ENCODE assay signal across 16 mouse cellular contexts in the genomic region with DNA sequence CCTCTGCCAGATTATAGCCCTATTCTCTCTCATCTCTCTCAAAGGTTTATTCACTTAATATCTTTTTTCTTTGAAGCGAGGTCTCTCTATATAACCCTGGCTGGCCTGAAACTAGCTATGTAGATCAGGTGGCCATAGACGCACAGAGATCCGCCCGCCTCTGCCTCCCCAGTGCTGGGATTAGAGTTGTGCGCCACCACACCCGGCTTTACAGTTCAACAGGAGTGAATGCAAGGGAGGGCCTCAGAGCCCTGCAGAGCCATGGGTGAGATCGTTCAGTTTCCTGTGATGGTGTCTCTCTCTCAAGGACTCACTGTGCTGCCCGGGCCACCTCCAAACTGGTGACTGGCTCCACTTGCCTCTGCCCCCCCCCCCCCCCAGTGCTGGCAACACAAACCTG. TPM values are rescaled to one million over a fixed set of nuclear protein-coding genes. Genes with fewer than 3 reads are reported as not detected.
DNase-seq lines count a peak whose midpoint lies in the region; ATAC-seq and TF ChIP-seq lines count a peak whose summit lies in the region.
"Had no signal": no experiment of that assay in that cellular context is flagged by ENCODE, and none has a peak within 500 bp of the region (broad histone marks: within the 10 kb centered on the region; RNA-seq: fewer than 3 reads in every experiment).

No protein-coding gene starts in this region.

- H3K27ac ChIP-seq in gastrocnemius, adult 2 months = peak overlapping the region; percentile 90
- peak overlapping the region; percentile 70; the same call in 1 of the 2 replicates for H3K27ac ChIP-seq in hindbrain, postnatal 0 days
- H3K27ac ChIP-seq in hindbrain, embryonic 14.5 days = no peak overlapping the region
- H3K27ac ChIP-seq in liver, postnatal 0 days (ENCODE audit: low read depth) = peak overlapping the region; percentile 81
- H3K27ac ChIP-seq in liver, embryonic 11.5 days (ENCODE audit: low read depth, low read length) = no peak overlapping the region
- H3K27ac ChIP-seq in stomach, postnatal 0 days (replicated peaks) = peak overlapping the region; percentile 14; the same call in 1 of the 2 replicates
- H3K27ac ChIP-seq: forebrain, embryonic 15.5 days; liver, embryonic 14.5 days; neural tube, embryonic 13.5 days had no signal

- DNase-seq in gastrocnemius, adult 2 months = no peak
- no peak for DNase-seq in gastrocnemius, postnatal 4 days (ENCODE audit: low spot score in 2 of 2)
- no peak for DNase-seq in hindbrain, postnatal 0 days (ENCODE audit: low spot score)
- DNase-seq in hindbrain, embryonic 14.5 days (ENCODE audit: low spot score) = no peak
- DNase-seq in liver, postnatal 0 days = no peak
- no peak for DNase-seq in liver, embryonic 11.5 days (ENCODE audit: low spot score)
- DNase-seq in stomach, postnatal 0 days (ENCODE audit: low spot score) = peak; percentile 27
- no peak for DNase-seq in layer of hippocampus, postnatal 14 days (ENCODE audit: low spot score in 2 of 2)
- DNase-seq: right cerebral cortex, postnatal 4 days; thymus, postnatal 14 days had no signal

- no peaks in the 10 kb centered on the region for H3K9me3 ChIP-seq in hindbrain, postnatal 0 days (ENCODE audit: low read length)
- no peaks in the 10 kb centered on the region for H3K9me3 ChIP-seq in hindbrain, embryonic 14.5 days (ENCODE audit: control insufficient read depth, low read length)
- H3K9me3 ChIP-seq in liver, postnatal 0 days (ENCODE audit: low read length) = no peaks in the 10 kb centered on the region
- no peaks in the 10 kb centered on the region for H3K9me3 ChIP-seq in liver, embryonic 11.5 days (ENCODE audit: control insufficient read depth, low read length)
- no peaks in the 10 kb centered on the region for H3K9me3 ChIP-seq in stomach, postnatal 0 days (ENCODE audit: control insufficient read depth, low read length)
- H3K9me3 ChIP-seq: forebrain, embryonic 15.5 days; neural tube, embryonic 13.5 days had no signal

- H3K4me3 ChIP-seq in gastrocnemius, adult 2 months = no peak overlapping the region
- no peak overlapping the region for H3K4me3 ChIP-seq in hindbrain, postnatal 0 days (ENCODE audit: low read length)
- no peak overlapping the region for H3K4me3 ChIP-seq in hindbrain, embryonic 14.5 days (replicated peaks; ENCODE audit: low read length)
- no peak overlapping the region for H3K4me3 ChIP-seq in liver, postnatal 0 days (ENCODE audit: low read depth, low read length)
- no peak overlapping the region for H3K4me3 ChIP-seq in liver, embryonic 11.5 days (ENCODE audit: low read depth, low read length)
- no peak overlapping the region for H3K4me3 ChIP-seq in stomach, postnatal 0 days (ENCODE audit: low read depth, low read length)
- H3K4me3 ChIP-seq: erythroblast, embryonic 14.5 days; forebrain, embryonic 15.5 days; neural tube, embryonic 13.5 days had no signal

- peaks cover 25% of the 10 kb centered on the region for H3K36me3 ChIP-seq in hindbrain, postnatal 0 days (ENCODE audit: insufficient read depth, low read length)
- H3K36me3 ChIP-seq in hindbrain, embryonic 14.5 days (replicated peaks; ENCODE audit: control insufficient read depth, insufficient read depth) = peaks cover 43% of the 10 kb centered on the region
- H3K36me3 ChIP-seq in liver, postnatal 0 days (replicated peaks; ENCODE audit: insufficient read depth, low read length) = peaks cover 22% of the 10 kb centered on the region
- peaks cover 11% of the 10 kb centered on the region; the same call in 1 of the 2 replicates for H3K36me3 ChIP-seq in liver, embryonic 11.5 days (ENCODE audit: control insufficient read depth, insufficient read depth, low read length)
- H3K36me3 ChIP-seq in stomach, postnatal 0 days (ENCODE audit: control insufficient read depth, insufficient read depth, low read length) = peaks cover 17% of the 10 kb centered on the region

- H3K27me3 ChIP-seq in hindbrain, postnatal 0 days (ENCODE audit: insufficient read depth, low read length) = no peaks in the 10 kb centered on the region
- no peaks in the 10 kb centered on the region for H3K27me3 ChIP-seq in hindbrain, embryonic 14.5 days (ENCODE audit: control insufficient read depth, insufficient read depth, low read length)
- no peaks in the 10 kb centered on the region for H3K27me3 ChIP-seq in liver, postnatal 0 days (ENCODE audit: insufficient read depth, low read length)
- no peaks in the 10 kb centered on the region for H3K27me3 ChIP-seq in liver, embryonic 11.5 days (replicated peaks; ENCODE audit: control insufficient read depth, insufficient read depth, low read length)
- no peaks in the 10 kb centered on the region for H3K27me3 ChIP-seq in stomach, postnatal 0 days (ENCODE audit: control insufficient read depth, insufficient read depth, low read length)
- H3K27me3 ChIP-seq: forebrain, embryonic 15.5 days; neural tube, embryonic 13.5 days; Patski had no signal

- TF ChIP-seq CTCF in gastrocnemius, adult 2 months (IDR thresholded peaks at IDR 0.05) = no peak
- no peak for TF ChIP-seq CTCF in hindbrain, postnatal 0 days (IDR thresholded peaks at IDR 0.05; ENCODE audit: low read depth)
- no peak for TF ChIP-seq CTCF in liver, postnatal 0 days (IDR thresholded peaks at IDR 0.05; ENCODE audit: low read depth)
- no peak for TF ChIP-seq CTCF in stomach, postnatal 0 days (IDR thresholded peaks at IDR 0.05; ENCODE audit: low read depth)

- H3K4me2 ChIP-seq in hindbrain, postnatal 0 days (ENCODE audit: low read depth, low read length) = no peak overlapping the region
- H3K4me2 ChIP-seq in hindbrain, embryonic 14.5 days (replicated peaks) = no peak overlapping the region
- H3K4me2 ChIP-seq in liver, postnatal 0 days (ENCODE audit: low read depth, low read length) = no peak overlapping the region
- no peak overlapping the region for H3K4me2 ChIP-seq in liver, embryonic 11.5 days
- H3K4me2 ChIP-seq in stomach, postnatal 0 days (replicated peaks; ENCODE audit: low read depth) = no peak overlapping the region
- H3K4me2 ChIP-seq: forebrain, embryonic 15.5 days; neural tube, embryonic 13.5 days had no signal

- ATAC-seq in hindbrain, postnatal 0 days = 0 out of 2 replicates have a peak, but pooled peaks have one; percentile 1
- ATAC-seq in hindbrain, embryonic 14.5 days (ENCODE audit: low FRiP score) = no peak
- peak; percentile 11; the same call in 1 of the 2 replicates for ATAC-seq in liver, postnatal 0 days
- no peak for ATAC-seq in liver, embryonic 11.5 days (replicated peaks; ENCODE audit: low FRiP score)
- no peak for ATAC-seq in stomach, postnatal 0 days (ENCODE audit: low FRiP score, low TSS enrichment)
- ATAC-seq: forebrain, embryonic 15.5 days had no signal

- intact Hi-C loops in gastrocnemius, adult 2 months (cut with DNase I) = no loop called here

- 92% methylated on average over 8 of the region's 8 CpGs for WGBS in hindbrain, postnatal 0 days
- WGBS in hindbrain, embryonic 14.5 days = 91% methylated on average over 8 of the region's 8 CpGs
- WGBS in liver, postnatal 0 days (ENCODE audit: insufficient replicate concordance) = 80% methylated on average over 8 of the region's 8 CpGs
- 83% methylated on average over 8 of the region's 8 CpGs for WGBS in liver, embryonic 11.5 days
- 84% methylated on average over 8 of the region's 8 CpGs for WGBS in stomach, postnatal 0 days

- TF ChIP-seq EP300 in liver, postnatal 0 days (IDR thresholded peaks at IDR 0.05; ENCODE audit: low read depth) = no peak
- TF ChIP-seq EP300 in stomach, postnatal 0 days (optimal IDR thresholded peaks at IDR 0.05) = no peak

- H3K4me1 ChIP-seq in hindbrain, postnatal 0 days (ENCODE audit: insufficient read depth, low read length) = 0 out of 2 replicates have a peak, but pooled peaks cover 2% of the 10 kb centered on the region
- H3K4me1 ChIP-seq in hindbrain, embryonic 14.5 days (replicated peaks; ENCODE audit: control insufficient read depth, insufficient read depth, low read length) = no peaks in the 10 kb centered on the region
- peaks cover 10% of the 10 kb centered on the region for H3K4me1 ChIP-seq in liver, postnatal 0 days (ENCODE audit: insufficient read depth)
- no peaks in the 10 kb centered on the region; the same call in 1 of the 2 replicates for H3K4me1 ChIP-seq in liver, embryonic 11.5 days (replicated peaks; ENCODE audit: control insufficient read depth, insufficient read depth, low read length)
- no peaks in the 10 kb centered on the region for H3K4me1 ChIP-seq in stomach, postnatal 0 days (replicated peaks; ENCODE audit: control insufficient read depth, insufficient read depth)
- H3K4me1 ChIP-seq: forebrain, embryonic 15.5 days had no signal

- H3K9ac ChIP-seq in hindbrain, postnatal 0 days (replicated peaks; ENCODE audit: low read length) = no peak overlapping the region
- no peak overlapping the region for H3K9ac ChIP-seq in hindbrain, embryonic 14.5 days
- no peak overlapping the region for H3K9ac ChIP-seq in liver, postnatal 0 days (replicated peaks)
- H3K9ac ChIP-seq in liver, embryonic 11.5 days (ENCODE audit: low read depth, low read length) = no peak overlapping the region
- no peak overlapping the region for H3K9ac ChIP-seq in stomach, postnatal 0 days (ENCODE audit: low read length)
- H3K9ac ChIP-seq: forebrain, embryonic 15.5 days; liver, embryonic 14.5 days; neural tube, embryonic 13.5 days had no signal

RNA-seq across cellular contexts. Expression of gene Slc25a34, which starts 0.5 kb away (rescaled TPM):
- total RNA-seq in gastrocnemius, adult 2 months (2021) = 10 to 100 TPM; 10.3 to 26.9 TPM
- total RNA-seq in gastrocnemius, postnatal 4 days (2021) = 10 to 100 TPM; 21.4 to 26.7 TPM
- 18.1 and 22.2 TPM in 2 replicates for total RNA-seq in hindbrain, postnatal 0 days (2014; rRNA removed)
- polyA plus RNA-seq in hindbrain, postnatal 0 days (2015; fragmentation: Nextera tagmentation; extraction: Ambion mirVana) = 3.0 and 3.6 TPM in 2 replicates
- polyA plus RNA-seq in hindbrain, embryonic 14.5 days (2014; fragmentation: Nextera tagmentation; extraction: Ambion mirVana) = not detected in 2 replicates
- polyA plus RNA-seq in liver, postnatal 0 days (2015; fragmentation: Nextera tagmentation; extraction: Ambion mirVana) = 0.40 and 0.76 TPM in 2 replicates
- not detected in 2 replicates for polyA plus RNA-seq in liver, embryonic 11.5 days (2014; fragmentation: Nextera tagmentation; extraction: Ambion mirVana)
- polyA plus RNA-seq in stomach, postnatal 0 days (2015; fragmentation: Nextera tagmentation; extraction: Ambion mirVana) = 1.6 and 1.8 TPM in 2 replicates
- 1 to 10 TPM; 2.2 to 3.6 TPM for total RNA-seq in layer of hippocampus, postnatal 14 days (2021)
- polyA plus RNA-seq: erythroblast, embryonic 14.5 days; stomach, embryonic 14.5 days had no signal

RNA-seq across cellular contexts. Expression of gene Tmem82, which starts 5.7 kb away (rescaled TPM):
- total RNA-seq in gastrocnemius, adult 2 months (2021) = 1 to 10 TPM in 1 of 2 experiments, under 1 TPM in 1; 0.61 to 3.2 TPM
- total RNA-seq in gastrocnemius, postnatal 4 days (2021) = 1 to 10 TPM; 3.5 to 4.3 TPM
- total RNA-seq in hindbrain, postnatal 0 days (2014; rRNA removed) = 1.3 and 1.6 TPM in 2 replicates
- polyA plus RNA-seq in hindbrain, postnatal 0 days (2015; fragmentation: Nextera tagmentation; extraction: Ambion mirVana) = 1.3 and 1.5 TPM in 2 replicates
- polyA plus RNA-seq in hindbrain, embryonic 14.5 days (2014; fragmentation: Nextera tagmentation; extraction: Ambion mirVana) = 0.17 TPM in 1 of 2 replicates, not detected in the other
- polyA plus RNA-seq in liver, postnatal 0 days (2015; fragmentation: Nextera tagmentation; extraction: Ambion mirVana) = 17.3 and 17.8 TPM in 2 replicates
- 3.3 and 3.7 TPM in 2 replicates for polyA plus RNA-seq in liver, embryonic 11.5 days (2014; fragmentation: Nextera tagmentation; extraction: Ambion mirVana)
- polyA plus RNA-seq in stomach, postnatal 0 days (2015; fragmentation: Nextera tagmentation; extraction: Ambion mirVana) = 2.2 and 2.3 TPM in 2 replicates
- 1 to 10 TPM in 1 of 2 experiments, under 1 TPM in 1; 0.35 to 1.6 TPM for total RNA-seq in layer of hippocampus, postnatal 14 days (2021)

RNA-seq across cellular contexts. Expression of gene Fblim1, which starts 18.2 kb away (rescaled TPM):
- 1 to 10 TPM; 1.1 to 1.5 TPM for total RNA-seq in gastrocnemius, adult 2 months (2021)
- 10 to 100 TPM in 1 of 2 experiments, 1 to 10 TPM in 1; 7.4 to 10.6 TPM for total RNA-seq in gastrocnemius, postnatal 4 days (2021)
- total RNA-seq in hindbrain, postnatal 0 days (2014; rRNA removed) = 22.5 and 26.7 TPM in 2 replicates
- 21.7 and 25.6 TPM in 2 replicates for polyA plus RNA-seq in hindbrain, postnatal 0 days (2015; fragmentation: Nextera tagmentation; extraction: Ambion mirVana)
- 41.3 and 43.6 TPM in 2 replicates for polyA plus RNA-seq in hindbrain, embryonic 14.5 days (2014; fragmentation: Nextera tagmentation; extraction: Ambion mirVana)
- 1.5 and 1.8 TPM in 2 replicates for polyA plus RNA-seq in liver, postnatal 0 days (2015; fragmentation: Nextera tagmentation; extraction: Ambion mirVana)
- 15.4 and 17.0 TPM in 2 replicates for polyA plus RNA-seq in liver, embryonic 11.5 days (2014; fragmentation: Nextera tagmentation; extraction: Ambion mirVana)
- 45.1 and 49.2 TPM in 2 replicates for polyA plus RNA-seq in stomach, postnatal 0 days (2015; fragmentation: Nextera tagmentation; extraction: Ambion mirVana)
- total RNA-seq in layer of hippocampus, postnatal 14 days (2021) = 1 to 10 TPM; 2.4 TPM

RNA-seq across cellular contexts. Expression of gene Plekhm2, which starts 40.6 kb away (rescaled TPM):
- total RNA-seq in gastrocnemius, adult 2 months (2021) = 10 to 100 TPM; 32.9 to 34.7 TPM
- total RNA-seq in gastrocnemius, postnatal 4 days (2021) = 10 to 100 TPM; 32.9 to 35.5 TPM
- 45.8 and 47.6 TPM in 2 replicates for total RNA-seq in hindbrain, postnatal 0 days (2014; rRNA removed)
- 6.1 and 6.4 TPM in 2 replicates for polyA plus RNA-seq in hindbrain, postnatal 0 days (2015; fragmentation: Nextera tagmentation; extraction: Ambion mirVana)
- 3.9 and 4.4 TPM in 2 replicates for polyA plus RNA-seq in hindbrain, embryonic 14.5 days (2014; fragmentation: Nextera tagmentation; extraction: Ambion mirVana)
- 1.7 TPM in 2 replicates for polyA plus RNA-seq in liver, postnatal 0 days (2015; fragmentation: Nextera tagmentation; extraction: Ambion mirVana)
- 2.1 and 3.4 TPM in 2 replicates for polyA plus RNA-seq in liver, embryonic 11.5 days (2014; fragmentation: Nextera tagmentation; extraction: Ambion mirVana)
- 3.5 and 4.3 TPM in 2 replicates for polyA plus RNA-seq in stomach, postnatal 0 days (2015; fragmentation: Nextera tagmentation; extraction: Ambion mirVana)
- total RNA-seq in layer of hippocampus, postnatal 14 days (2021) = 10 to 100 TPM; 47.8 to 55.4 TPM

Comparison
In these comparisons a context has a peak if more than half of its experiments do, and no peak if none do; other contexts are left out.
1. H3K27ac ChIP-seq: peak in gastrocnemius, adult 2 months (single experiment), hindbrain, postnatal 0 days (single experiment), liver, postnatal 0 days (single experiment) and stomach, postnatal 0 days (single experiment); none in hindbrain, embryonic 14.5 days (single experiment) and liver, embryonic 11.5 days (single experiment).
2. ATAC-seq: peak in hindbrain, postnatal 0 days (single experiment) and liver, postnatal 0 days (single experiment); none in hindbrain, embryonic 14.5 days (single experiment), liver, embryonic 11.5 days (single experiment) and stomach, postnatal 0 days (single experiment).